Mouse (Mus musculus) lung, adult 18-20 months (tissue): ENCODE measurements around the gene Romo1.
"Not testable (repeated sequence)": the region's sequence is repeated elsewhere in the genome, so short reads cannot be mapped to it uniquely, and the experiment has no call there.

Experiments used
- DNase-seq, 2 experiments: peaks; one replicate each; pipeline ENCODE4 v3.0.0; 2022; ENCODE audit warnings: mixed read lengths in 2 of 2

Romo1 gene

GRCm38 (mm10) chr2:156143953-156144724 is at the start of gene Romo1, which contains the start of gene Nfs1:
TSS of gene Romo1 (plus strand) at chr2:156144039.
TSS of gene Nfs1 (minus strand) at chr2:156144186.
- DNase-seq, result peak; percentile 90 to 93

GRCm38 (mm10) chr2:156110627-156111357 is 33.0 kb upstream of the Romo1 start:
- no peak for DNase-seq

GRCm38 (mm10) chr2:156111358-156112079 is 32.3 kb upstream of the Romo1 start, which contains the start of the genes Cpne1 and Rbm12:
TSS of gene Cpne1 (minus strand) at chr2:156111965.
TSS of gene Rbm12 (minus strand) at chr2:156111978.
- DNase-seq, result peak; percentile 88 to 91

- not testable (repeated sequence) for DNase-seq
Measured at GRCm38 (mm10) chr2:156112080-156112423, 31.8 kb upstream of the Romo1 start.

- DNase-seq, result no peak
Measured at GRCm38 (mm10) chr2:156119566-156119965, 24.3 kb upstream of the Romo1 start.

GRCm38 (mm10) chr2:156123731-156124130 is 20.1 kb upstream of the Romo1 start:
- DNase-seq, result no peak

- DNase-seq, result no peak
Measured at GRCm38 (mm10) chr2:156126992-156127391, 16.8 kb upstream of the Romo1 start, which contains the start of gene Gm28036. TSS of gene Gm28036 (minus strand) at chr2:156127092.

GRCm38 (mm10) chr2:156134161-156134560 is 9.7 kb upstream of the Romo1 start:
- DNase-seq, result no peak

GRCm38 (mm10) chr2:156135695-156136094 is 8.1 kb upstream of the Romo1 start:
- DNase-seq, result no peak

GRCm38 (mm10) chr2:156142820-156143219 is 1.0 kb upstream of the Romo1 start:
- no peak for DNase-seq

- no peak for DNase-seq
Measured at GRCm38 (mm10) chr2:156143367-156143766, 472 bp upstream of the Romo1 start.

GRCm38 (mm10) chr2:156145486-156146130 is 1.8 kb downstream of the Romo1 start:
- DNase-seq, result no peak

GRCm38 (mm10) chr2:156146272-156146989 is 2.6 kb downstream of the Romo1 start:
- DNase-seq, result no peak

- DNase-seq, result no peak
Measured at GRCm38 (mm10) chr2:156147316-156147915, 3.6 kb downstream of the Romo1 start.

- DNase-seq, result no peak
Measured at GRCm38 (mm10) chr2:156151538-156151937, 7.7 kb downstream of the Romo1 start.

- no peak for DNase-seq
Measured at GRCm38 (mm10) chr2:156165478-156165877, 21.6 kb downstream of the Romo1 start.

GRCm38 (mm10) chr2:156166557-156166956 is 22.7 kb downstream of the Romo1 start:
- DNase-seq, result no peak

GRCm38 (mm10) chr2:156177079-156177478 is 33.2 kb downstream of the Romo1 start:
- no peak for DNase-seq

GRCm38 (mm10) chr2:156177651-156178050 is 33.8 kb downstream of the Romo1 start:
- DNase-seq, result no peak

- peak; percentile 80 to 85 for DNase-seq
Measured at GRCm38 (mm10) chr2:156179046-156179795, 35.4 kb downstream of the Romo1 start.

GRCm38 (mm10) chr2:156179796-156180093 is 35.9 kb downstream of the Romo1 start:
- DNase-seq, result no peak
